Mouse (Mus musculus) Patski (cell line): ENCODE results near the gene Sox1. TPM values are rescaled to one million over a fixed set of nuclear protein-coding genes. Genes with fewer than 3 reads are reported as not detected.

ENCODE experiments used
- ATAC-seq: fragments of 100-300 bp; one replicate; pipeline ENCODE4 v1.8.0; 2021
- CTCF ChIA-PET: fragments of 350-600 bp; sonication (Branson Sonifier 250); formaldehyde crosslinking; loops from one replicate; lab custom pipeline; 2022; ENCODE audit warnings: inconsistent platforms; lab: Charles Lee
- POLR2A ChIA-PET: fragments of 350-600 bp; sonication (Branson Sonifier 250); formaldehyde crosslinking; loops from one replicate; lab custom pipeline; 2022; ENCODE audit warnings: antibody characterized with exemption, inconsistent platforms; lab: Charles Lee
- DNase-seq: peaks from one replicate; pipeline ENCODE4 v3.0.0-alpha.2; 2011; ENCODE audit warnings: low read depth, low spot score
- H3K27me3 ChIP-seq: fragments of 371-371 bp; one replicate; pipeline ENCODE4 v1.5.1; 2021
- CTCF ChIP-seq: fragments of 100-300 bp; IDR thresholded peaks from one replicate; pipeline ENCODE4 v1.5.1; 2021
- in situ Hi-C: fragments of 300-500 bp; cut with MboI; formaldehyde crosslinking; loops from 3 replicates; pipeline ENCODE4 v1.11.1; 2018; ENCODE audit warnings: low pct_unique_long_range_greater_than_20kb, mixed read lengths
- polyA plus RNA-seq: library from polyadenylated mRNA; unstranded; gene quantifications from one replicate; pipeline ENCODE4 v1.2.3, GENCODE M21; 2021

Sox1 gene
- polyA plus RNA-seq, 1 experiment from 2014 or later, result not detected

DNA sequence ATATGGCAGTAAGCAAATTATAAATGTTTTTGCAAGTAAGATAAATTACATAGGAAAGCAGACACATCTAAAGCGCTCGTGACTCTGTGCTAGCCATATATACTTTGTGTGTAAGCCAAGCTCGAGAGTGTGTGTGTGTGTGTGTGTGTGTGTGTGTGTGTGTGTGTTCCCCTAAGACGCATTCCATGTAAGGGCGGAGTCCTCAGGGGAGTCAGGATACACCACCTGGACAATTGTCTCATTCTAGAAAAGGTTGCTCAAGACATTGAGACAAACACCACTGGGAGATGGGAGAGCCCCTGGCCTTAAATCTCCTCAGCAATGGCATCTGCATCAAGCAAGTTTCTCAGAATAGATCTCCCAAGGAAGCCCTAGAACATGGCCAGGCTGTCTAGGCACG, 42.9 kb downstream of the Sox1 start:
- no peak for TF ChIP-seq CTCF
- CTCF ChIA-PET, result no interaction called here
- DNase-seq (no peak), ATAC-seq (no peak)
- in situ Hi-C loops, result no loop called here
- H3K27me3 ChIP-seq, result peaks cover 23% of the 10 kb centered on the region
- POLR2A ChIA-PET, result no interaction called here

DNA sequence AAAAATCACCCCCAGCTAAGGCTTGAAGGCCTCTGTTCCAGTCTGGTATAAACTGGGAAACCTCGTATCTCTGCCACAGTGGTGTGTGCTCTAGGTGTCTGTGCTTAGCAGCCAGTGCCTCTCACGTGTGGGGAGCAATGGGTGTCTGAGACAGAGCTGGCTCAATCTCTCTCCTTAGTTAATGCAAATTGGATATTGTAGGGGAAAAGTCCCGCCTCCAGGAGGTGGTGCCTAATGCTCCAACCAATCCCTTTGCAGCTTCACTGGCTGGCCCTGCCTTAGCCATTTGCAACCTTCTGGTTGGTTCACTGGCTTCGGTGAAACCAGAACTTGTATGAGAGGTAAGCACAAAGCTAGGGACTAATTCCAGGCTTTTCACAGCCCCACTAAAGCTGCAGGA, 43.9 kb downstream of the Sox1 start:
- DNase-seq (no peak), ATAC-seq (no peak)
- no peak for TF ChIP-seq CTCF
- ChIA-PET POLR2A (no interaction called here), CTCF (no interaction called here)
- H3K27me3 ChIP-seq, result peaks cover 18% of the 10 kb centered on the region
- in situ Hi-C loops, result no loop called here

DNA sequence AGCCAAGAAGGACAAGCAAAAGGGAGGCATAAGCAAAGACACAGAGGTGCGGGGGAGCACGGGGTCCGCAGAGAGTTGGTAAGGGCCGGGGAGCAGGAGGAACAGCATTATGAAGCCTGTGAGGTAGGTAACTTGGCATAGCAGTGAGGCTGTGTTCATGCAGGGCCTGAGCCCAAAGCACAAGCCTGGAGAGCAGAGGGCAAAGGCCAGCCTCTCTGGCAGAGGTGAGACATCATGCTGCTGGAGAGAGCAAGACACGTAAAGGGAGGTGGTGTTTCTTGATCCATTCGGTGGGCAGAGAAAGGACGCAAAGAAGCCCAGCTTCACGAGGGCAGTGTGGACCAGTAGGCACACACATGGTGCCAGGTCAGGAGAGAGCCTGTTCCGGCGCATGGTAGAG, 44.8 kb downstream of the Sox1 start:
- ChIA-PET POLR2A (no interaction called here), CTCF (no interaction called here)
- in situ Hi-C loops, result no loop called here
- DNase-seq (no peak), ATAC-seq (no peak)
- TF ChIP-seq CTCF, result no peak
- H3K27me3 ChIP-seq, result peaks cover 15% of the 10 kb centered on the region

DNA sequence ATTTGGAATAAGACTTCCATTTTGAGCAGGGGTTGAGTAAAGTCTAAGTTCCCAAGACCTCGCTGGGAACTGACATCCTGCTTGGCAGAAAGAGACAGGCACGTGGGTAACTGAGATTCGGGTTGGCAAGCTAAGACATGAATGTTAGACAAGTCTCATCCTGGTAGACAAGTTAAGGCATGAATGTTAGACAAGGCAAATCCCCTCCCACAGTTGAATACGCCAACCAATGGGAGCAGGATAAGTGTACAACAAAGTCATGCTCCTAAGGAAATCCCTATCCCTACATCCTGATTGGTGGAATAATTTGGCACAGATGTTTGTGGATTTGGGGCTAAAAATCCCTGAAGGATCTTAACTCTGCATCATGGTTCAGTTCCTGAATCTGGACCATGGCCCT, 45.9 kb downstream of the Sox1 start:
- peaks cover 14% of the 10 kb centered on the region for H3K27me3 ChIP-seq
- CTCF ChIA-PET, result no interaction called here
- DNase-seq (no peak), ATAC-seq (no peak)
- in situ Hi-C loops, result no loop called here
- no peak for TF ChIP-seq CTCF
- POLR2A ChIA-PET, result no interaction called here

DNA sequence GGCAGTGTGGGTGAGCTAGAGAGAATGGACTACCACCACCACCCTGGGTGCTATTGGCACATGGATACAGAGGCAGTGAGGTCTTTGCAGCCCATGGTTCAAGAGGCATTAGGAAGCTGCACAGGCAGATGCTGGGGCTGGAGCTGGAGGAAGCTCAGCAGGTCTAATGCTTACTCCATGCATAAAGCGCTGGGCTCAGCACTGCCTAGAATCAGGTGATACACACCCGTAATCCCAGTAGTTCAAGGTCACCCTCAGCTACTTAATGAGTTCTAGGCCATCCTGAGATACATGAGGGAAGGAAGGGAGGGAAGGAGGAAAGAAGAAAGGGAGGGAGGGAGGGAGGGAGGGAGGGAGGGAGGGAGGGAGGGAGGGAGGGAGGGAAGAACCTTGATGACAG, 50.2 kb downstream of the Sox1 start:
- ChIA-PET CTCF (no interaction called here), POLR2A (no interaction called here)
- no peak for TF ChIP-seq CTCF
- no peak for ATAC-seq
- in situ Hi-C loops, result no loop called here
- DNase-seq, result no peak
- H3K27me3 ChIP-seq, result peaks cover 41% of the 10 kb centered on the region

DNA sequence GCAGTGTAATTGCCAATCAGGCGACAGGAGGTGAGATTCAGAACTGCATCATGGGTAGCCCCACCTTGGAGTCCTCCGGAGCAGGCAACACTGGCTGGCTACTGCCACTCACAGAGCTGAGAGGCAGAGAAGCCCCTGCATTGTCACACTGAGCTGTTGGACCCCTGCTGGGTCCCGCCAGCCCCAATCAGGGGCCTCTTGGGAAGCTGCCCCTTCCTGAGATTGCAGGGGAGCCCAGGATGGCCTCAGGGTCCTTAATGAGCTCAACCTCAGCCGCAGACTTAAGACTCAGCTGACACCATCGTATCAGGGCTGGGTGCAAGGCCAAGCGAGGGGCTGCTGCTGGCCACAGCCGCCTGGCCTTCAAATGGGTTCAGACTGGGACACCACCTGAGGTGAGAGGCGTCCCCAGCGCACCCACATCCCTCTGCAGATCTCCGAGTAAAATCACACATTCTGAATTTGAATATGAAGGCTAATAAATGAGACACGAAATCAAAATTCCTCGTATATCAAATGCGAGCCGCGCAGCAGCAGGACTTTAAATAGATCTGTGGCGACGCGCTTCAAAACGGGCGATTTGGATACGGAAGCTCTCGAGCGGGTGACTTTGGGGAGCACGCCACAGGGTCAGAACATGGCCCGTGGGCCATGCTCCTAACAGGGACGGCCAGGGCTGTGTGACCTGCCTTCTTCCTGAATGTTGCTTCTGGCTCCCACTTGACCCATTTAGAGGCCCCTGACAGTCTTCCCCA, 51.0 kb downstream of the Sox1 start:
- in situ Hi-C loops, result no loop called here
- TF ChIP-seq CTCF, result no peak
- DNase-seq, result no peak
- ChIA-PET POLR2A (no interaction called here), CTCF (no interaction called here)
- ATAC-seq, result no peak
- peaks cover 49% of the 10 kb centered on the region for H3K27me3 ChIP-seq

Other genes with a start within 250 kb of the Sox1 start
- not detected for gene A230072I06Rik, start 116.5 kb upstream of the Sox1 start, polyA plus RNA-seq
- gene Spaca7, start 177.7 kb downstream of the Sox1 start, polyA plus RNA-seq, result 12.9 TPM